Mouse (Mus musculus): ENCODE data around the gene Gm47959. TPM values are rescaled to one million over a fixed set of nuclear protein-coding genes. Genes with fewer than 3 reads are reported as not detected.

Gm47959 gene
- polyA plus RNA-seq, 1 experiment from 2014 or later, result not detected

DNA sequence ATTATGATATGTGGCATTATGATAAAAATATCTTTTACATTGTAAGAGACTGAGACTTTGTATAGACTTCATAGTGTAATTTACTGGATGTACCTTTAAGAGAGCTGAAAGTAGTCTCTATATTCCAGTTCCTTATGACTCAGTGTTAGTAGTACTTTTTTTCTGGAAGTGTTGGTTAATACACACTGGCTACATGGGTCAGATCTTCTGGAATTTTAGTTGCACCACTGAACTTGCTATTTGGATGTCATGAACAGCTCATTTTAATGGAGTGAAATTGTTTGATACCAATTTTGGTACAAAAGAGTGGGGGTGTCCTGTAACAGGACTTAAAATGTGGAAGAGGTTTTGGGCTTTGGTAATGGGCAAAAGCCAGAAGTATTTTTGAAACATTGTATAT is 22.5 kb upstream of the Gm47959 start:
- no peak overlapping the region for H3K4me3 ChIP-seq (ENCODE audit: low read depth, low read length)
- H3K4me2 ChIP-seq (replicated peaks; ENCODE audit: low read depth, low read length), result no peak overlapping the region
- no peaks in the 10 kb centered on the region for H3K9me3 ChIP-seq (ENCODE audit: control insufficient read depth, low read depth, low read length)
- H3K27me3 ChIP-seq (ENCODE audit: control insufficient read depth, insufficient read depth, low read length), result no peaks in the 10 kb centered on the region
- no peaks in the 10 kb centered on the region for H3K36me3 ChIP-seq (ENCODE audit: control insufficient read depth, insufficient read depth, low read length)
- H3K9ac ChIP-seq (replicated peaks; ENCODE audit: low read depth, low read length), result no peak overlapping the region
- no peaks in the 10 kb centered on the region for H3K4me1 ChIP-seq (ENCODE audit: control insufficient read depth, insufficient read depth, low read length)
- H3K27ac ChIP-seq (ENCODE audit: low read length), result no peak overlapping the region
- ATAC-seq (ENCODE audit: insufficient number of reproducible peaks, insufficient read depth, low FRiP score, low read depth), result no peak

DNA sequence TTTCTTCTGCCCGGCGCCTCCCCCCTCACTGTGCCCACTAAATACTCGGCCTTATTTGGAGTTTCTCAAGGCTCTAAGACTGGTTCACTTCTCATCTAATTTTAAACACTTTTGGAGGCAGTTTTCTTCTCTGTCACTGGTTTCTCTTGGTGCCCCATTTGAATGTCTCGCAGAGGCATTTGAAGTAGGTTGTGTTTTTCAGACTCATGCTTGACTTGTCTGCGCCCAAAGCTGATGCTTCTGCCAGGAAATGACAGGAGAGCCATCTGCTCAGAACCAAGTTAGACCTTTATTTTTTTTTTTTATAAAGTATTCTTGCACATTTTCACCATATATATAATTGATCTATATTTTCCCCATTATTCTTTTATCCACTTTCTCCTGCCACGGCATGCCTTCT is 13.6 kb upstream of the Gm47959 start:
- 89% methylated on average over 6 of the region's 6 CpGs for WGBS
- Histone ChIP-seq H3K4me1 (ENCODE audit: control insufficient read depth, insufficient read depth, low read length) (no peaks in the 10 kb centered on the region), H3K4me2 (replicated peaks; ENCODE audit: low read depth, low read length) (no peak overlapping the region), H3K27me3 (ENCODE audit: control insufficient read depth, insufficient read depth, low read length) (no peaks in the 10 kb centered on the region), H3K4me3 (ENCODE audit: low read depth, low read length) (no peak overlapping the region), H3K27ac (ENCODE audit: low read length) (no peak overlapping the region), H3K36me3 (ENCODE audit: control insufficient read depth, insufficient read depth, low read length) (no peaks in the 10 kb centered on the region), H3K9ac (replicated peaks; ENCODE audit: low read depth, low read length) (no peak overlapping the region), H3K9me3 (ENCODE audit: control insufficient read depth, low read depth, low read length) (peaks cover 6% of the 10 kb centered on the region; the same call in 1 of the 2 replicates)
- no peak for ATAC-seq (ENCODE audit: insufficient number of reproducible peaks, insufficient read depth, low FRiP score, low read depth)

DNA sequence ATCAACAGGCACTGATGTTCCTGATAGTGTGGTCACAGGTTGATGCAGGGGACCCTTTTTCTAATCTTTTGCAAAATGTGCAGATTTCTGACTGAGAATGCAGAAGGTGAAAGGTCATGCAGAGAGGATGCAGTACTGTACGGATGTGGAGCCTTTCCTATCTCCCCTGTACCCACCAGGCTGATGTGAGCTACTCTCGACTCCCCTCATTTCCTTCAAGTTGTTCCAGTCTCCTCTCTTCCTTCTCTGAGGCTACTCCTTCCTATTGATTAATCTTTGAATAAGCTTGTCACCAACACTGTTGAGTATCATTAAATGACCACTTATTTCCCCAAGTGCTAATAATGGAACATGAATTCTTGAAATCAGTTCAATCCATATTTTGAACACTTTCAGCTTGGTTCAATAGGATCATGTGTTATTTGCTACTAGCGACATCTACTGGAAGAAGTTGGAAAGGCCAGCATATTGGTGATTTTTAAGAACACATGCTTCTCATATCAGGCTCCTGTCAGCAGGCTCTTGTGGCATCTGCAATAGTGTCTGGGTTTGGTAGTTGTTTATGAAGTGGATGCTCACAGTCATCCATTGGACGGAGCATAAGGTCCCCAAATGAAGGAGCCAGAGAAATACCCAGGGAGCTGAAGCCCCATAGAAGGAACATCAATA is 12.7 kb upstream of the Gm47959 start:
- H3K4me3 ChIP-seq (ENCODE audit: low read depth, low read length), result no peak overlapping the region
- ATAC-seq (ENCODE audit: insufficient number of reproducible peaks, insufficient read depth, low FRiP score, low read depth), result no peak
- H3K27ac ChIP-seq (ENCODE audit: low read length), result no peak overlapping the region
- no peak overlapping the region for H3K4me2 ChIP-seq (replicated peaks; ENCODE audit: low read depth, low read length)
- no peaks in the 10 kb centered on the region for H3K36me3 ChIP-seq (ENCODE audit: control insufficient read depth, insufficient read depth, low read length)
- H3K9me3 ChIP-seq (ENCODE audit: control insufficient read depth, low read depth, low read length), result peaks cover 6% of the 10 kb centered on the region; the same call in 1 of the 2 replicates
- no peaks in the 10 kb centered on the region for H3K27me3 ChIP-seq (ENCODE audit: control insufficient read depth, insufficient read depth, low read length)
- H3K9ac ChIP-seq (replicated peaks; ENCODE audit: low read depth, low read length), result no peak overlapping the region
- 28% methylated on average over 4 of the region's 4 CpGs for WGBS
- H3K4me1 ChIP-seq (ENCODE audit: control insufficient read depth, insufficient read depth, low read length), result no peaks in the 10 kb centered on the region

DNA sequence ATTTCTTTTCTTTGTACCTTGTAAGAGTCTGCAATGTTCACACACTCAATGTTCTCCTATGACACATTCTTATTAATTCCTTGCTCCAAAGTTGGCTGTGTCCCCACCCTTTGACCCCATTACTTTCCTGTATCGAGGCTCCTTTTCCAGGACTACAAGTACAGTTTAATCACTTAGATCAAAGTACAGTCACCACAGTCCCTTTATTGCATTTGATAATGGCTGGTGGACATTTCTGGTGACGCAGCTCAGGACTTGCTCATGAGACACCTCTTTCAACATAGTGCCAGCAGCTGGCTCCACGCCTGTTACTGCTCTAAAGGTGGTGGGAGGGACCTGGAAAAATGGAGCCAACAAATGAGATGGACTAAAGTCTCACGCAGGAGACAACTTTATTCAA is 9.3 kb upstream of the Gm47959 start:
- Histone ChIP-seq H3K4me2 (replicated peaks; ENCODE audit: low read depth, low read length) (no peak overlapping the region), H3K4me3 (ENCODE audit: low read depth, low read length) (no peak overlapping the region), H3K9me3 (ENCODE audit: control insufficient read depth, low read depth, low read length) (no peaks in the 10 kb centered on the region), H3K27ac (ENCODE audit: low read length) (no peak overlapping the region), H3K27me3 (ENCODE audit: control insufficient read depth, insufficient read depth, low read length) (no peaks in the 10 kb centered on the region), H3K9ac (replicated peaks; ENCODE audit: low read depth, low read length) (no peak overlapping the region), H3K4me1 (ENCODE audit: control insufficient read depth, insufficient read depth, low read length) (no peaks in the 10 kb centered on the region), H3K36me3 (ENCODE audit: control insufficient read depth, insufficient read depth, low read length) (no peaks in the 10 kb centered on the region)
- ATAC-seq (ENCODE audit: insufficient number of reproducible peaks, insufficient read depth, low FRiP score, low read depth), result no peak
- WGBS, result 62% methylated on average over 4 of the region's 4 CpGs

DNA sequence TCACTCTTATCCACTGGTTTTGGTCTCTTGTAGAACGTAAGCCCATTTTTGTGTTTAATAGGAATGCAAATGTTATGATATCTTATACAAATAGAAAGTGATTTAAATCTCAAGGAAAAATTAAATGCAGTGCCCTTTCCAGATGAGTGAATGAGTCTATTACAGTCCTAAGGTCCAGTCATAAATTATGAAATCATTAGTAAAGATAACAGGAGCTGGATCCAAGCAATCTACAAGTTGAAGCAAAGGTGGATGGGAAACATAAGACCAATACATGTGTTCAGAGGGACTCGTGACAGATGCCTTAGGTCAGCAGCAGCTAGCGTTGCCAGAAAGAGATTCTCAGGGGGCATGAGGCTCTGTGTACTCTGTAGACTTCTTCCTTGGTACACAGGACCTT is 8.8 kb upstream of the Gm47959 start:
- no peak overlapping the region for H3K27ac ChIP-seq (ENCODE audit: low read length)
- no peaks in the 10 kb centered on the region for H3K9me3 ChIP-seq (ENCODE audit: control insufficient read depth, low read depth, low read length)
- no peak overlapping the region for H3K4me2 ChIP-seq (replicated peaks; ENCODE audit: low read depth, low read length)
- H3K4me3 ChIP-seq (ENCODE audit: low read depth, low read length), result no peak overlapping the region
- no peak overlapping the region for H3K9ac ChIP-seq (replicated peaks; ENCODE audit: low read depth, low read length)
- no peaks in the 10 kb centered on the region for H3K27me3 ChIP-seq (ENCODE audit: control insufficient read depth, insufficient read depth, low read length)
- 69% methylated on average over 3 of the region's 3 CpGs for WGBS
- no peak for ATAC-seq (ENCODE audit: insufficient number of reproducible peaks, insufficient read depth, low FRiP score, low read depth)
- no peaks in the 10 kb centered on the region for H3K36me3 ChIP-seq (ENCODE audit: control insufficient read depth, insufficient read depth, low read length)
- H3K4me1 ChIP-seq (ENCODE audit: control insufficient read depth, insufficient read depth, low read length), result no peaks in the 10 kb centered on the region

DNA sequence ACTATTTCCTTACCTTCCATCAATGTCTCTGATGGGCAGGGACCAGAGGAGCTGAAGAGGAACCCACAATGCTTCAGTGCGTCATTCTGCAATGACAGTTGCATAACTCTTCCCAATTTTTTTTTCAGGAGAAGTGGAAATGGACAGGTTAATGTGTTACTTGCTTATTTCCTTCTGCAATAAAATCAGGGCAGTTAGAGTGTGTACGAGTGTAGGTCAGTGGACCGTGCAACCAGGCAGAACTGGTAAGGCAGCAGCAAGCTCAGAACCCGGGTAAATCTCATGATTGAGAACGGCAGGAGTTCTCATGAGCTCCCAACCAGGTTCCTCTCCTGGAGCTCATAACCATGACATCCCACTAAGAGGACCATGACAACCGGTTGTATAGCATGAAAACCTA is 8.3 kb upstream of the Gm47959 start:
- Histone ChIP-seq H3K27ac (ENCODE audit: low read length) (no peak overlapping the region), H3K27me3 (ENCODE audit: control insufficient read depth, insufficient read depth, low read length) (no peaks in the 10 kb centered on the region), H3K36me3 (ENCODE audit: control insufficient read depth, insufficient read depth, low read length) (no peaks in the 10 kb centered on the region), H3K9me3 (ENCODE audit: control insufficient read depth, low read depth, low read length) (no peaks in the 10 kb centered on the region), H3K4me2 (replicated peaks; ENCODE audit: low read depth, low read length) (no peak overlapping the region), H3K4me3 (ENCODE audit: low read depth, low read length) (no peak overlapping the region), H3K9ac (replicated peaks; ENCODE audit: low read depth, low read length) (no peak overlapping the region), H3K4me1 (ENCODE audit: control insufficient read depth, insufficient read depth, low read length) (no peaks in the 10 kb centered on the region)
- 84% methylated on average over 6 of the region's 6 CpGs for WGBS
- no peak for ATAC-seq (ENCODE audit: insufficient number of reproducible peaks, insufficient read depth, low FRiP score, low read depth)

DNA sequence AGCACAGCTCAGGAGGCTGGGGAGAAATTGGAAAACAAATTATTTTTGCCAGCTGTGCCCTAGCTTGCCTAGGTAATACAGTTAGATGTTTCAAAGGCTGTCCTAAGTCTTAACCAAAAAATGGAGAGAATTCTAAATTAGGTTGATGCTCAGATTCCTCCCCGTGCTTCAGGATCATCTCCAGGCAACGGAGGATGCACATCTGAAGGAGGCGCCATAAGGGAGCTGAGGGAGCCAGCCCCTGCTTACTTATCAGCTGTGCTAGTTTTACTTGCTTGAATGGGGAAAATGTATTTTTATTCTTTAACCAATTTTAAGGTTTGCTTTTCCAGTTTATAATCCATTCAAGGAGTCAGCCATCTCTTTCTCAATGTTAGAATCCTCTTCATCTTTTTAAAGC is 6.4 kb upstream of the Gm47959 start:
- no peaks in the 10 kb centered on the region for H3K36me3 ChIP-seq (ENCODE audit: control insufficient read depth, insufficient read depth, low read length)
- no peaks in the 10 kb centered on the region for H3K4me1 ChIP-seq (ENCODE audit: control insufficient read depth, insufficient read depth, low read length)
- no peaks in the 10 kb centered on the region for H3K9me3 ChIP-seq (ENCODE audit: control insufficient read depth, low read depth, low read length)
- 83% methylated on average over 3 of the region's 3 CpGs for WGBS
- ATAC-seq (ENCODE audit: insufficient number of reproducible peaks, insufficient read depth, low FRiP score, low read depth), result no peak
- no peak overlapping the region for H3K4me3 ChIP-seq (ENCODE audit: low read depth, low read length)
- H3K27ac ChIP-seq (ENCODE audit: low read length), result no peak overlapping the region
- H3K27me3 ChIP-seq (ENCODE audit: control insufficient read depth, insufficient read depth, low read length), result no peaks in the 10 kb centered on the region
- H3K9ac ChIP-seq (replicated peaks; ENCODE audit: low read depth, low read length), result no peak overlapping the region
- no peak overlapping the region for H3K4me2 ChIP-seq (replicated peaks; ENCODE audit: low read depth, low read length)

DNA sequence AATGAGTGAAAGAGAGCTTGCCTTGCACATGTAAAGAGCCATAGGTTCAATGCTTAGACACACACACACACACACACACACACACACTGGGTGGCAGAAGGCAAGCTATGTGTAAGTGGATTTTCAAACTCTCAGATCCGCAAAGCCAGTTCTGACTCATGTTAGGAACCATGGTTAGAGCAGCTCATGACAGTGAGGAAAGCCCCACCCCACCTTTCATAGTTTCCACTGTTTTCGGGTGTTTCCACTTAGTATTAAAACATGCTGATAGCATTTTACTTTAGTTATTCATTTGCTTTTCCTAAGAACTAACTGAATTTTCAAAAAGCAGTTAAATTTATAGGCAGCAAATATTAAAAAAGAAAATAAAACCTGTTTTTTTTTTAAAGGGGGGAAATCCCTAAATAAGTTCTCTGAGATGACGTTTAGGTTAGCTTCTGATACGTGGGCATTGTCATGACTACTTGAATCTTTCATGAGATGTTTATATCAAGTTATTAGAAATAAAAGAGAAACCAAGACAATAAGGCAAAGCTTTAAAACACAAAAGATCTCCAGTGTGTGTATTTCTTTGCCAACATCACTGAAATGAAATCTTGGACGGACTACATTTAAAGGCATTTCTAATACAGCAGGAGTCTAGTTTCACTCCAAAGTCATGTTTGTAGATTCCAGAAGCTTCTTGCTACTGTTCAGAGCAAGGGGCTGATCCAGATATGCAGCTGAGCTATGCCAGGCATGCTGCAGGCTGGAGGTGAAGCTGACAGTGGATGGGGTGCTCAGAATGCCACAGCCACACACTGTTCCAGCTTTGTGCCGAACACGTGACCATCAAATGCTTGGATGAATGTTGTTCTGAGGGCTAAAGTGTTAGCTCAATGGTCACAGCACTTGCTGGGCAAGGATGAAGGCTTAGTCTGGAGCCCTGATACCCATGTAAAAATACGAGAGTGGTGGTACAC is 6.2 kb downstream of the Gm47959 start:
- Histone ChIP-seq H3K27me3 (ENCODE audit: control insufficient read depth, insufficient read depth, low read length) (no peaks in the 10 kb centered on the region), H3K4me2 (replicated peaks; ENCODE audit: low read depth, low read length) (no peak overlapping the region), H3K9me3 (ENCODE audit: control insufficient read depth, low read depth, low read length) (no peaks in the 10 kb centered on the region), H3K4me1 (ENCODE audit: control insufficient read depth, insufficient read depth, low read length) (no peaks in the 10 kb centered on the region), H3K27ac (ENCODE audit: low read length) (no peak overlapping the region), H3K9ac (replicated peaks; ENCODE audit: low read depth, low read length) (no peak overlapping the region), H3K4me3 (ENCODE audit: low read depth, low read length) (no peak overlapping the region), H3K36me3 (ENCODE audit: control insufficient read depth, insufficient read depth, low read length) (no peaks in the 10 kb centered on the region)
- no peak for ATAC-seq (ENCODE audit: insufficient number of reproducible peaks, insufficient read depth, low FRiP score, low read depth)
- 75% methylated on average over 8 of the region's 8 CpGs for WGBS
